Mouse (Mus musculus) 3T3-L1 (cell line): Measurements from ENCODE around the gene Abca14.

Source experiments
- DNase-seq: peaks from one replicate; pipeline ENCODE4 v3.0.0-alpha.2; 2015; ENCODE audit warnings: low read depth, low spot score

Abca14 gene

GRCm38 (mm10) chr7:120203789-120204188, at the start of gene Abca14:
TSS of gene Abca14 (plus strand) at chr7:120203961.
- no peak for DNase-seq

GRCm38 (mm10) chr7:120156841-120157409, 46.8 kb upstream of the Abca14 start:
- no peak for DNase-seq

GRCm38 (mm10) chr7:120157575-120158061, 46.1 kb upstream of the Abca14 start:
- DNase-seq, result no peak

- DNase-seq, result no peak
These were observed 45.6 kb upstream of the Abca14 start for GRCm38 (mm10) chr7:120158121-120158613.

- DNase-seq, result no peak
These were observed 40.0 kb upstream of the Abca14 start for GRCm38 (mm10) chr7:120163581-120164251.

- DNase-seq, result no peak
These were observed 31.5 kb upstream of the Abca14 start for GRCm38 (mm10) chr7:120172188-120172700.

- no peak for DNase-seq
These were observed 30.0 kb upstream of the Abca14 start, which contains the start of gene Anks4b for GRCm38 (mm10) chr7:120173603-120174244. TSS of gene Anks4b (plus strand) at chr7:120173858.

GRCm38 (mm10) chr7:120174723-120175504, 28.8 kb upstream of the Abca14 start:
- DNase-seq, result no peak

GRCm38 (mm10) chr7:120177611-120178010, 26.1 kb upstream of the Abca14 start:
- no peak for DNase-seq

- no peak for DNase-seq
These were observed 24.8 kb upstream of the Abca14 start for GRCm38 (mm10) chr7:120178935-120179334.

GRCm38 (mm10) chr7:120180547-120180946, 23.2 kb upstream of the Abca14 start:
- DNase-seq, result no peak

GRCm38 (mm10) chr7:120181401-120182230, 22.1 kb upstream of the Abca14 start:
- DNase-seq, result no peak

- no peak for DNase-seq
These were observed 20.9 kb upstream of the Abca14 start for GRCm38 (mm10) chr7:120182891-120183290.

GRCm38 (mm10) chr7:120188946-120189345, 14.8 kb upstream of the Abca14 start:
- no peak for DNase-seq

GRCm38 (mm10) chr7:120189369-120190149, 14.2 kb upstream of the Abca14 start:
- DNase-seq, result no peak

GRCm38 (mm10) chr7:120190150-120190665, 13.6 kb upstream of the Abca14 start:
- no peak for DNase-seq

- DNase-seq, result no peak
These were observed 11.6 kb upstream of the Abca14 start for GRCm38 (mm10) chr7:120192207-120192606.

GRCm38 (mm10) chr7:120192816-120193215, 10.9 kb upstream of the Abca14 start:
- DNase-seq, result no peak

GRCm38 (mm10) chr7:120195207-120195606, 8.6 kb upstream of the Abca14 start:
- no peak for DNase-seq
